Mouse (Mus musculus) MEL-GATA-1-ER (cell line): ENCODE results near the gene Palld.

Experiments used
- DNase-seq: peaks from one replicate; pipeline ENCODE4 v3.0.0-alpha.2; 2012; ENCODE audit warnings: low read depth; ENCODE audit errors: extremely low read depth

Palld gene

DNA sequence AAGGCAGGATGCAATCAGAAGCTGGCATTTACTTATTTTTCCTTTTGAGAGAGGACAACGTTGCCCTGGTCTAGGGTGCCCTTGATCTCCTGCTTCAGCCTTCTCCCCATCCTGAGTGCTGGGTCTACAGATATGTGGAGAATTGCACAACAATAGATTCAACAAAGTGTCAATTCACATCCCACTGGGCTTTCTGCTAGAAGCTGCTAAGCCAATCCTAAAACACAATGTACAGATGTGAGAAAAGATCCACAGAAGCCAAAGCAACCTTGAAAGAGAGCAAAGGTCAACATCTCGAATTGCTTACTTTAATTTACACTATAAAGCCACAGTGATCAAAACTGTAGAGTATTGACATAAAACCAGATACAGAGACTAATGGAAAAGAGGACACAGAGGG is 270.2 kb downstream of the Palld start:
- no peak for DNase-seq

DNA sequence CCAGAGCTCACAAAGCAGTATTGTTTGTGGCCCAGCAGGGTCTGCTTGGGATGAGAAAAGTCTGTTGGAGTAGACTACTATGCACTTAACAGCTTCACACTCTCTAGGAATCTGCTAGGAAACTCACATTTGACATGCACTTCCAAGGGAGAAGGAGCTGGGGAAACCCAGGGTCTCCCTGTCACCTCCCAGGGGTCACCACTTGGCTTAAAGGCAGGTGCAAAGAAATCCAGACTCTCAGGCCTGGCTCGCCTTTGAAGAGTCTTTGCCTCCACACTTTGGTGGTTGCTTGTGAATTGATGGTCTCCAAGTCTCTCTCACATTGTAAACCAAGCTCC is 272.9 kb downstream of the Palld start:
- DNase-seq: no peak

DNA sequence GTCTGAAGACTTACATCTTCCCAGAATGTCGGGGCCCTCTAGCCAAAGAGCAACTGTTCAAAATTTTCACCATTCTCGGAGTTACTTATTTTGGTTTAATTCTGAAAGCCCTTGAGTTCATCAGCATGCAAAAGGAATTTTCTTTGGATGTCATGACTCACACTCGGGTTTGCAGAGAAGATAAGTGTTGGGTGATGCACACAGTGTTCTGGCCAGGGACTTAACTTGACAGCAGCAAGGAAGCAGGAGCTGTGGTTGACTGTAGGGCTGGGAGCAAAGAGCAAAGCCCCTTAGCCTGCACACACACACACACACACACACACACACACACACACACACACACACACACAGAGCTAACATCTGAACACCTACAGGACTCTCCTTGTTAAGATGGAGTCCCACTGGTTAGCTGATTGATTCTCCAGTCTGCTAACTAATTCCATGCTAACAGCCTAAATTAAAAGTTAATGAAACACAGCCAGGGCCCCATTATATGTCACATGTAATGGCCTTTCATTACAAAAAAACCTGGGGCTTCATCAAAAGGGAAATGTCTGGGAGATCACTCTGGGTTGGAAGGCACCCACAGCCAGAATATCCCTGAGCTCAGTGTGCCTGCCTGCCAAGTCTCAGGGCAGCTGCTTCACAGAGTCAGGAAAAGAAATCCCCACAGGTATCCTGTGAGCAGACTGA is 273.4 kb downstream of the Palld start:
- DNase-seq: no peak

DNA sequence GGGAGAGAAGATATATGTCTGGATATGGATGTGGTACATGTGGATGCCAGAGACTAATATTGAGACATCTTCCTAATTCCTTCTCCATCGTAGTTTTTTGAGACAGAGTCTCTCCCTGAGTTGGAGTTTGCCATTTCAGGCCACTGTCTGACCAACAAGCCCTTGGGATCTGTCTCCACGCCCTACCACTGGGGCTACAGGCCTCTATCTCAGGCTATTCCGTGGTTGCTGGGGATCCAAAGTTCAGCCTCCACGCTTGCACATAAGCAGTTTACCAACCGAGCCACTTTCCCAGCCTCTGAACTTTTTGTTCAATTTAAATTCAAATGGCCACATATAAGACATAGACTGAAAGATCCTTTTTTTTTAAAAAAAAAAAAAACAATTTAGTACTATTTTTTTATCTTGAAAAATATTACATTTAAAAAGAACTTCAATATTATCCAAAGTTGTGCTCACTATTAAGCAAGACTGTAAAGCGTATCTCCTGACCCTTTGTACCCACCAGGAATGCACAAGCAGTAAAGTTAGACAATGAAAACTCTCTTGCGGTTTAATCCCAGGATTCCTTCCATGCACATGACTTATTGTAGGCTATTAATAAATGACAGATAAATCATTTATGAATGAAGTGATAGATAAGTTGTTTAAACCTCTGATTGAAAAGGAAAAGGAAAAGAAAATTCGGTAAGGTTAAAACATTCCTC is 276.1 kb downstream of the Palld start:
- DNase-seq: no peak

DNA sequence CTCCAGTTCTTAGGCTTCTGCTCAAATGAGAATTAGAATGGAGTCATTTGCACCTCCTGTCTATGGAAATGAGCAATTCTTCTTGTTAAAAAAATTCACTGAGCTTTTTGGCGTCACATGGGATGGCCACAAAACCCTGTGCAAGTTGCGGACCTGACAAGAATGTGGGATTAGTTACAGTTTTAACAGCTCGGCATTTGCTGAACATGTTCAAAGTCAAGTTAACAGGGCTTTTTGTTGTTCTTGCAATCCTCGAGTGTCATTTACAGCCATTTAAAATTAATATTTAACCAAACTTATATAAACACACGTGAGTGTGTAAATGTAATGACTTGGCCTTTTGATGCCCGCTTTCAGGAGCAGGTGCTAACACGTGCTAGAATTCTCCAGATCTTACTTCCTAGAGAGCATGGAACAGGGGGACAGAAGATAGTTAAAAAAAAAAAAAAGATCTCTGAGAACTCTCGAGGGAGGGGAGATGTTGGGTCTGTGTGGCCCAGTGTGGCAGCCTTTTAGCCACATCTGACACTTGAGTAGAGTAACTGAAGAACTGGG is 276.8 kb downstream of the Palld start:
- DNase-seq: no peak

DNA sequence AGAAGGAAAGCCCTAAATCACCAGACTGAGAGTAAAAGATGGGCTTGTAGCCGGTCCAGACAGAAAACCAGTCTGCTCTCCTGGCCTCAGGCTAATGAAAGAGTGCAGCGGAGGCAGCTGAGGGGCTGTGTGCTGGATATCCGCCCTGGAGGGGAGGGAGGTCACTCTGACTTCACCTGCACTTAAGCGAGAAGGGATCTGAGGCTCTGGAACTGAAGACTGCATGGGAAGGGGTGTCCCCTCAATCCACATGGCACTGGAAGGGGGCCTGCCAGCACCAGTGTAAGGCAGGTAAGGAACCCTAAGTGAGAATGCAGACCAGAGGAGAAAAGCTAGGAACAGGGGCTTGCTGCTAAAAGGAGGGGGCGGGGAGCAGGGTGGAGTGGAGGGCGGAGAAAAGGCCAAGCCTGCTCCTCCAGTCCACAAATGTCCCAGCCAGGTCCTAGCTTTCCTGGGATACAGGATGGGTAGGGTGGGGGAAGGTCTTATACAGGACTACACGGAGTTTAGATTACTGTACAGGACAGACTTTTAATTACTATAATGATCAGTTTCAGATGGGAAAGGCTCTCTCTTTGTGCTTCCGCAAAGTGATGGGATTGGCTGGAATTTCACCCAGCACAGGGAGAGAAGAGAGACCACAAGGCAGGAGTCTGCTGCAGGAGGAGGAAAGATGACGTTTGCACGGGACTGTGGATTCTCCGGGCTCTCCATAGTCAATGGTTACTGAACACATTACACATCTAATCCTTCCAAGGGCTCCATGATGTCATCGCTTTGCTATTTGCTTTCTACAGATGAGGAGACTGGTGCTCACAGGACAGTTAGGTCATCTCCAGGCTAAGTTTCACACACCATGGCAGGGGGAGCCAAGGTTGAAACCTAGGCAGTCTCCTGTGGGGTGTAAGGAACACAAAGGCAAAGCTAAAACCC is 278.7 kb downstream of the Palld start:
- no peak for DNase-seq

DNA sequence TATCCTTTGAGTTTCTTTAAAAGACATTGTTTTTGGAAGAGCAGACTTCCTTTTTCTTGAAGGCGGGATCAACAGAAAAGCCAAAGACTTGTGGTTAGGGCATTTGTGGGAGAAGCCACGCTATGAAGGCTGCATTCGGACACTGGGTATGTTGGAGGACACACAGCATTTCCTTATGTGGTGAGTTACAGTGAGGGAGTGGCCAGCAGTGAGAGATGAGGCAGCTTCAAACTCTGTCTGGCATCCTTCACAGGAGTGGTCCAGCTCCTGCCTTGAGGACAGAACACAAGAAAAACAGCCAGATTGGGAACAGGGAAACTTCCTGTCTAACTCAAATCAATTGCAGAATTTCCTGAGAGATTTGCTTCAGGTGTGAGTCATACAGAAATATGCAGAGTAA is 281.2 kb downstream of the Palld start:
- DNase-seq: peak; percentile 15

DNA sequence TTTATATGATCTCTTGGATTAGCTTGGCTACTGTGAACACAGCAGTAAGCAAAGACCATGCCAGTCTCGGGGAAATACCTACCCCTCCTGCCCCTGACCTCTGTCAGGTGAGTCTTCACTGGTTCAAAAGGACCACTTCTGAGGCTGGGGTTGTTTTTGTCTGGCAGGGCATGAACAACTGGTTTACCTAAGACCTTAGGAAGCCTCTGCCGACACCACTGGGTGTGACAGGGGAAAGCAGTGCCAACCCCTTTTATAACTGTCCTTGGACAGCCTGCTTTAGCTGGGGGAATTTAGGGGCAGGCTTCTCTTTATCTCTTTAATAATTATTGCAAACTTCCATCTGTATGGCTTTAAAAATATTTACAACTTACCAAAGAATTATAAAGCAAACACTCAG is 284.8 kb downstream of the Palld start:
- no peak for DNase-seq

DNA sequence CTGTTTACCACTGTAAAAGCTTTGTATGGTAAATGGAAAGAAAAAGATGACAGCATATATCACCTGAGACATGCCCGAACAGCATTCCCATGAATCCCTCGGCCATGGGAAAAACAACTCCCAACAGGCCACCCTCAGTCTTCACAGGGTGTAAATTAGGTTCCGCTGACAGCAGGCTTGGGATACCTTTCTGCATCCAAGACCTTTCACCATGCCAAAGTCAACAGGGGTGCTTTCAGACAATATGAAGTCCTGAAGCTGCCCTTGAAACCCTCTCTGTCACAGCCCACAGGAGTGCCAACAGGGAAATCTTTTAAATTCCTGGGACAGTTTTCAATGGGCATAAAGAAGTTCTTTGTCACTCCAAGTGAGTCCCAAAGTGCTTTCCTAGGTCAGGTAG is 285.4 kb downstream of the Palld start:
- DNase-seq: no peak

DNA sequence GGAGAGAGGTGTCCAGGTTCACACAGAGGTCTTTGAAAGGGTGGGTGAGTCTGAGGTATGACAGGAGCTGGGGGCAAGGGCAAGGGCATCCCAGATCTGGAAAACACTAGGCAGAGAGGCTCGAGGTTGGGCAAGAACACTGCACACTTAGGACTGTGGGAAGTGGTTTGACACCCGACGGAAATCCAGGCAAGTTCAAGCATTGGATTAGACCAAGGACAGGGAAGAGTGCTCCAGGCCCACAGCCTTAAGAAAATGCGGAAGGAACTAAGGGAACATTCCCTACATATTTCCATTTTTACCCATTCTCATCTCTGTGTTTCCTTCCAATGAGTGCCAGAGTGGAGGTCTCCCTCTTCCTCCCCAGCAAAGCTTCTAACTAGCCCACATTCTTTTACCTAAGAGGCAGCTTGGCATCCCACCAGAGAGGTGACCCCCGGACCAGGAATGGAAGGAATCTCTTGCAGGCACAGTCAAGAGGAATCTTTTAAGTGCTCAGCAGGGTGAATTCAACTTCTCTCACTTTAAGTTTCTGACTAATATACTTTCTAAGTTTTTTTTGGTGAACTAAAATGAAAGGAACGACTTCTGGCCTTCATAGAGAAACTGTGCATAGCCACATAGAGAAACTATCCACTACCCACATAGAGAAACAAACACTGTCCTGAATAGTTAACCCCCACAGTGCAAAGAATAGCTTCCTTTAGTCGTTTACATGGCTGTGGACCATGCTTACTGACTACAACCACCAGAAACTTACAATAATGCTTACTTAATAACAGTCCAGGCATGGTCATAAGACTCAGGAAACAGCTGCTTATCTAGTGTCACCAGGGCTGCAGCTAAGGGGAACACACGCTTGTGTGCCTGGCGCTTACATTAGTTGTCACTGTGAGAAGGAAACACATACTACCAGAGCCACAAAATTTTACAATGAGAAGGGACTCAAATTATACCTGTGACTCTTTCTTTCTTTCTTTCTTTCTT is 286.5 kb downstream of the Palld start:
- DNase-seq: peak; percentile 65

DNA sequence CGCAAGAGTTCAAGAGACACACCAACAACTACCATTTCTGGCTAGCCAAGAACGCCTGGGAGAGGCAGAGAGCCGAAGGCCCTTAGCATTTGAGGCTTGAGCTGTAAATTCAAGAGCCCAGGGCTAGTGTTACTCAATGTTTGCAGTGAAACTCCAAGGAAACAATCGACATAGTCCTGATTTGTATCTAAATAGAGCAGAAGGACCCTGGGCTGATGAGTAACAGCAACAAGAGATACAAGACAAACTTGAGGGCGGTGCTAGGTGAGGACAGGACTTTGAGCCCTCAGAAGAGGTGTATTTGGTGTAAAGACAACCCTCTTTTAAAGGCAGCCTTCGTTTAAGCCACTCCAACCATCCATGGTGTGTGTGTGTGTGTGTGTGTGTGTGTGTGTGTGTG is 290.7 kb downstream of the Palld start:
- DNase-seq: no peak

DNA sequence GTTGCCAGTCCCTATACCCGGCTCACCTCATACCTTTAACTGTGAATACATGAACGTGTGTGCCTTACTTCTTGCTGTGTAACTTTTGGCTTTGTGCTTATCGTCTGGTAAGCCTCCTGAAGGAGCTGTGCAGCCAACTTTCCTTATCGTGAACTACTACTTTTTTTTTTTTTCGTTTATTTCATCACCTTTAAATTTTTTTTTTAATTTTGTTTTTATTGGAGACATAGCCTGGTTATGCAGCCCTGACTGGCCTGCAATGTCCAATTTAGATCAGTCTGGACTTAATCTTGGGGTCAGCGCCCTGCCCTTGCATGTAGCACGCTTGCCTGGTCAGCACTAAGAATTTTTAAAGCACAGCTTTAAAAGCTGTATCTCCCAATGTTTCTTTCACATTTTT is 291.4 kb downstream of the Palld start:
- no peak for DNase-seq

DNA sequence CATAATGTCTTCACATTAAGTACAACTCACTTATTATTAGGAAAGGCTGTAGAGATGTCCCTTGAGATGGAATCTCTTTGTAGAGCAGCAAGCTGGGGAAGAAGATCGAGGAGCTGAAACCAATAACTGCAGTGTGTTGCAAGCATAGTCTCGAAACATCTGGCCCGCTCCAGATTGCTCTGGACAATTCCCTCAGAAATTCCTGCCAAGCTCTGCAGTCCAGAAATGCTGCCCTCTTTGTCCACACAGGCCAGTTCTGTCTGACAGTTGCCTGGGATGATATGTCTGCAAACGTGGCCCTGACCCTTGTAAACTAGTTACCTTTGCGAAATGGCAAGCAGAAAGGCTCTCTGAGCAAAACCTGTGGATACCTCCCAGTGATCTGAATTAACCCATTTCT is 291.9 kb downstream of the Palld start:
- DNase-seq: no peak

DNA sequence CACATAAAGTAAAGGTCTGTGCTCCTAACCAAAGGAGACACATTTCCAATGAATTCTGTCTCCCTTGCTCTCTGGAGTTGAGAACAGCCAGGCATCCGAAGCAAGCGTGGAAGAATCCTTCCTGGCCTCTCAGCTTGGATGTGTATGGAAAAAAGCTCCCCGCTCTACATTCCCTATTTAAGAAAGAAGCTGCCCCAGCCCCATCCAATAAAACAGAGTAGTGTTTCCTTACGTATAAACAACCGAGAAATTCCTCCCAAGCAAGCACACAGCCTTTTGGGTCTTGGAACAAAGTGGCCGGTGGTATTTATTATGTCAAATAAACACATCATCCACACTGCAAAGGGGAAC is 295.1 kb downstream of the Palld start:
- no peak for DNase-seq

DNA sequence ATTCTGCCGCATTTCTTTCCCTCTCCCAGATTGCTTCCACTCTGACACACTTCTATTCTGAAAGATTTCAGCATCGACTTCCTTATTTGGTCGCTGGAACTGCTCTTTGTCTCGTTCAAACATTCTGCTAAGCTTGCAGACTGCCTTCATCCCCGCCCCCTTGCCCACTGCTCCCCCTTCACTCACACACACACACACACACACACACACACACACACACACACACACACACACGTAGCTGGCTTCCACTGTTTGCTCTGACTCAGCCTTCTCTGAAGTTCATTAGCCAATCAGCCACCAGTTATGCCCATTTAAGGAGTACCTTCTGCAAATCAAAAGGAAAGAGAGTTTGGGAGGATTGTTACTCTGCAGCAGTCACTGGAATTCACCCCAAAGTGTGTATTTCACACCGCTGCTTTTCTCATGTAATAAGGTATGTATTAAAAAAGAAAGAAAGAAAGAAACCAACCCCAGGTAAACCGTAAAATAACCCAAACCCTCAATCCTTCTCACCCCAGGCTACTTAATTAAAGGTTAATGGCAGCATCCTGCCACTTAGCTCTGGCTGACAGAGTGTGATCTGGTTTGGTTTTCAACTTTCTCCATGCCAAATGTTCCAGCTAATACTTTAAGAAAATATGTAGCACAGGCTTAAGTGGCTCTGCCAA is 295.6 kb downstream of the Palld start:
- peak; percentile 49 for DNase-seq

DNA sequence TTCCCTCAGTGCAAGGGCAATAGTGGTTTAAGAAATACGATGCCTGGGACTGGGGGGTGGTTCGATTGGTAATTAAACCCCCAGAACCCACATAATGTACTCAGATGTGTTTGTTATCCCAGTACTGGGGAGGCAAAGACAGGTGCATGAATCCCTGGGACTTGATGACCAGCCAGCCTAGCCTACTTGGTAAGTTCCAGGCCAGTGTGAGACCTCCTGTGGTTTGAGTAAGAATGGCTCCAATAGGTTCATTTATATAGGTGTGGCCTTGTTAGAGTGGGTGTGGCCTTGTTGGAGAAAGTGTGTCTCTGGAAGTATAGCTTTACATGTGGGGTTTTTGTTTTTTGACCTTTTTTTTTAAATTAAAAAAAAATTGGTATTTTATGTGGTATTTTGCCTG is 297.6 kb downstream of the Palld start:
- no peak for DNase-seq

DNA sequence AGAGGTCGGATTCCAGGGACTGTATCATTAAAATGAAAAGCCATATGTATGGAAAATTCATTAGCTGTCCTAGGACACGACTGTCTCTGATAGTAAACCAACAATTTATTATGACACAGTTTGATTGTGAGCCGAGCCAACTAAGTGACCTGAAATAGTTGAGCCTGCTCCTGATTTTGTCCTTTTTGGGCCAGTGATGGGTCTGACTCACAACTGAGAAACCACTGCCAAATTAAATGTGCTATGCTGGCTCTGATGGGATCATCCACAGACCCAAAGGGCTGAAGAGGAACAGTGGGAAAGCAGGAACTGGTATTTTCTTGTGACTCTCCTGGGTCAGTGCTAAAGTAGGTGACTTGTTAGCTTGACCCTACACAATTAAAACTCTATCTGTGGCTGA is 305.6 kb downstream of the Palld start:
- DNase-seq: no peak

DNA sequence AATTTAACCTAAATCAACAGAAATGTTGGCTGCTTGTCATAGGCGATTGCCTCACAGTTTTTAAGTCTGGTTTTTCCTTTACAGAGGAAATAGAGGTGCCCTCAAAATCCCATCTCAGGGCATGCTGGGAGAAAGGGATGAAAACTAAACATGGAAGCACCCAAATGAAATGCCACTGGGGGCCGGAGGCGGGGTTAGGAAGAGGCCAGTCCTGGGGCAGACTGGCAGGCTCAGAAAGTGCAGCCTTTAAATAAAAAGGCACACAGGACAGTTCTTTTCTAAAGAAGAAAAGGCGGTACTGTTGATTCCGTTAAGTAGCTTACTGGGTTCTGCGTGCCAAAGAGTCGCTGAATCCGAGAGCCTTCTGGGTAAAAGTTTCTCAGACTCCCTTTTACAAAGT is 311.0 kb downstream of the Palld start:
- DNase-seq: no peak

DNA sequence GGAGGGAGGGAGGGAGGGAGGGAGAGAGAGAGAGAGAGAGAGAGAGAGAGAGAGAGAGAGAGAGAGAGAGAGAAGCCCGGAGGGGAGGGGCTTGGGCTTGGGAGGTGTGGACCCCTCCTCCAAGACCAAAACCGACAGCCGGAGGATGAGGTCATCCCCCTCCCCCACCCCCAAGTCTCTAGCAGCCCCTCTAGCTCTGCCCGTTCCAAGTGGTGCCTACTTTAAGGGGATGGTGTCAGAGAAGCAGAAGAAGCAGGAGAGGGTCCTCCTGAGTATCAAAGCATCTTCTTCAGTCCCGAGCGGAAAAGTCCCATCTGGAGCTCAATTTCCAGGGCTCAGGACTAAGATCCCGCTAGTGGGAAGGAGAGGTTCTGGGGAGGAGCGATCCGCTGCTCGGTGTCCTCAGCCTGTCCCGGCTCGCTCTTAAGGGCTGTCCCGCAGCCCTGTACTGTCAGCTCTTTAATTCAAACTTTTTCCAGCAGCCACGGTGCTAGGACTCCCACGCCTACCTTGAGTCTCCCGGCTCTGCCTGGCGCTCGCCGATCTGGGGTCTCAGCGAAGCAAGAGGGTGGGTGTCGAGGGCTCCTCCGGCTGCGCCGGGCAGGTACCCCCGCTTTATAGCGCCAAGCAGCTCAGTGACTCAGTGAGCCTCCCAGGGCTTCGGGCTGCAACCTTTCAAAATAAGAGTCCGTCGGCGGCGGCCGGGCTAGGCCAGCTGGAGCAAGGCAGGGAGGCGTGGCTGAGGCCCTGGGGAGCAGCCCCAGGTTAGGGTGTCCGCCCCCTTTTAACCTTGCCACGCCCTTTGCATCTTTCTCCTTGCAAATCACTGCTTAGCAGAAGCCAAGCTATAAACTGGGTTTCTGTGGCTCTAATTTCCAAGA is 311.7 kb downstream of the Palld start:
- DNase-seq: peak; percentile 27
